Mouse (Mus musculus) megakaryocyte, embryonic 14.5 days (primary cell): ENCODE results near the gene Cutal.

Source experiments
- FLI1 ChIP-seq: IDR thresholded peaks from 2 replicates; pipeline ENCODE4 v1.6.1; 2012; ENCODE audit warnings: low read length, inconsistent platforms, mixed read lengths
- GATA1 ChIP-seq: IDR thresholded peaks from 3 replicates; pipeline ENCODE4 v1.6.1; 2012; ENCODE audit warnings: mixed read lengths, low read length, inconsistent platforms, borderline replicate concordance

- no peak for TF ChIP-seq FLI1
- no peak for TF ChIP-seq GATA1
Observed at GRCm38 (mm10) chr2:34880054-34880453, 5.9 kb downstream of the Cutal start.
